Mouse (Mus musculus) yolk sac, embryonic 10.5 days (tissue): ENCODE data around the gene Dars.

Experiments
- DNase-seq: peaks from one replicate; pipeline ENCODE4 v3.0.0-alpha.2; 2017; ENCODE audit warnings: low spot score

Dars gene

DNA sequence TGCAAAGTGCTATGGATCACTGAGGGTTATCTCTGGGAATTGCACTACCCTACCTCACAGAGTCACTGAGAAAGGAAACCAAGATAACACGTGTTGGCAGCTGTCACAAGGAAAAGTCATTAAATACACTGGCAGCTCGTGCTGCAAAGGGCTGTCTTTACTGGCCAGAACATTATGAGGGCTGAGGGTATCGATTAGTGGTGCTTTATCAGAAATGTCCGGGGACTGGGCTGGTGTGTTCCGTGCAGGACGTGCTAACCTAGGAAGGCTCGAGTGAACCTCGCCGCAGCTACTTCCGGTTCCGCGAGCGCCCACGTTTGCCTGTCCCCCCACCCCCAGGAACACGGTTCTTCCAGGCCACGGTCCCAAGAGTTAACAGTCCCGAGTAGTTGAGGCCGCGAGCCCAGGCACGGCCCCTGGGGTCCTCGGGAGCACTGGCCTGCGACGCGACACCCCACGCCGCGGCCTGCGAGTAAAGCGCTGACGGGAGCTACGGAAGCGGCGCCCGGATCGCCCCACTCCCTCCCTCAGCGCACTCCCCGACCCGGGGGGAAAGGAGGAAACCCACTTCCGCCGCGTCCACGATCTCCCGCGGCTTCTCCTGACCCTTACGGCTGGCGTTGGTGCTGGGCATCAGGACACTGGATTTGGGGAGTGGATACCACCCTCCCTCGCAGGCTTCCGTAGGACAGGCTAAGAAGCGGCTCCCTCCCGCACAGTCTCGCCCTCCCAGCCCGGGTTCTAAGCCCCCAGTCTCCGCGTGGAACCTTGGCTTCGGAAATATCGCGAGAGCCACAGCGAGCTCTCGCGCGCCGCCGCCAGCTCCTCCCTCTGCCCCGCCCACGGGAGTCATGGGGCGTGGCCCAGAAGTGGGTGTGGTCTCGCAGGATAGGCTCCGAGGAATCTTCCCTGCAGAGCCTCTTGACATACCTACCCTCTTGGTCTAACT lies at the start of gene Dars:
Gene Dars, minus strand, starts transcription at position 785 of the 949 bp plus-strand sequence.
- peak; percentile 92 for DNase-seq

DNA sequence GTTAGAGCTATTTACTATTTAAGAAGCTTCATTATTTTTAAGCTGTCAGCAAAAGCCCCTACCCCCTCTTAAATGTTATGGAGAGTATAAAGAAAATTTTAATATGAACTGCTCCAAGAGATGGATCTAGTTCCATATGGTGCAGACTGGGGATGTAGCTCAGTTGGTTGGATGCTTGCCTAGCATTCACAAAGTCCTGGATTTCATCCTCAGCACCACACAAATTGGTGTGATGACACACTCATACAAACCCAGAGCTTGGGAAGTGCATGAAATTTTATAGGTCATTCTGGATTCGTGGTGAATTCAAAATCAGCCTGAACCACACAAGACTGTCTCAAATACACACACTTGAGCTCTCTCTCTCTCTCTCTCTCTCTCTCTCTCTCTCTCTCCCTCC lies 49.7 kb upstream of the Dars start:
- DNase-seq: no peak

DNA sequence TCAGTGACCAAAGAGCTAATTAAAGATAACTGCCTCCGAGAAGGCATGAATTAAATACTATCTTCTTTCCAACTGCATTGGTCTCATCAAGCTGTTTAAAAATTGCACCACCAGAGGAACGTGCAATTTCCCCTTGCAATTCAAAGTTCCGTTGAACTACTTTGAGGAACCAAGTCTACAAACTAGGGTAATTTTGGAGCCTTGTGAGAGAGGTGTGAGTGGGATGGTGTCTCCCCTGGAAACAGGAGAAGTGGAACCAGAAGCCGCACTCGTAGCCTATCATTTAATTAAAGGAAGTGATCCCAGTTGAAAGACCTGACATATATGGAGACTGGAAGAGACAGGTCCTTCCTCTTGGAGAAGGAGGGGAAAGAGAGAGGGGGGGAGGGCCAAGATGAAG lies 46.3 kb upstream of the Dars start:
- DNase-seq: no peak

DNA sequence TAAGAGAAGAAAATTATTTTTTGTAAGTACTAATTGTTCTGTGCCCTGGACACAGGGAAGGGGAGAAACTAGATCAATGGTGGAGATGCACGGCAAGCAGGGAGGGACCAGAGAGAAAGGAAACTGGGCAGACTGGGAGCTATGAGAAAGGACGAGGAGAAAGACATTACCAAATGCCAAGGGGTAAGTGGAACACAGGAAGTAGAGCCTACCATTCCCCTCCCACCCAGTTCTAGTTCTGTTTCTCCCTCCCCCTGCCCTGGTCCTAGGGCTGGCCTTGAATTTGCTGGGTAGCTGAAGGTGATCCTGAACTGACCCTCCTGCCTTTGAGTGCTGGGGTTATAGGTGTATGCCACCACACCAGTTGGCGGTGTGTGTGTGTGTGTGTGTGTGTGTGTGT lies 45.2 kb upstream of the Dars start:
- no peak for DNase-seq

DNA sequence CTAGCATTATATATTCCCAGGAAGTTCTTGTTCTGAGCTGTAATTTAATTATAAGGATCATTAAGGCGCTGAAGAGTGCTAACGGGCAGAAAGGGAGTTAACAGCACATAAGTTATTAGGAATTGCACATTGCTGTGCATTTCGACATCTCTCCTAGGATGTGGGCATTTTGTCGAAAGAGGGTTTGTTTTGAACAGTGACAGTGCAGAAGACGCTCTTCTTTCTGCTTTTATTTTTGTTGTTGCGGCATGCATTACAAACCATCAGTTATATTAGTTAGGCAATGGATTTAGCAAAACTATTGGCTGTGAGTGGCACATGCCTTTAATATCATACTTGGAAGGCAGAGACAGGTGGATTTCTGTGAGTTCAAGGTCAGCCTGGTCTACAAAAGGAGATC lies 43.6 kb upstream of the Dars start:
- DNase-seq: no peak

DNA sequence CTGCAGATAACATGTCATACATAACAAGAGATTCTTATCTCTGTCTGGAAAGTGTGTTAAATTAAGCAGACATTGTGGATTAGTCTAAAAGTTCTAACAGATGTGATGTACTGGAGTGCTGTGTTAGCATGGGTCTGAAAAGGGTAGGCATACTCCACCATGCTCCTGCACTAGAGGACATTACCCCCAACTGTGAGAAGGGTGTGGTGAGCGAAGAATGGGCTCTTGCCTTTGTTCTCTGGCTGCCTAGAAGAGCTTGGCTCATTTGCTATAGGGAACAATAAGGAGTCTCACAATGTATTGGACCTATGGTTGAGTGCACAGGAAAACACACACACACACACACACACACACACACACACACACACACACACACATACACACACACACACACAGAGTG lies 42.3 kb upstream of the Dars start:
- DNase-seq: no peak

DNA sequence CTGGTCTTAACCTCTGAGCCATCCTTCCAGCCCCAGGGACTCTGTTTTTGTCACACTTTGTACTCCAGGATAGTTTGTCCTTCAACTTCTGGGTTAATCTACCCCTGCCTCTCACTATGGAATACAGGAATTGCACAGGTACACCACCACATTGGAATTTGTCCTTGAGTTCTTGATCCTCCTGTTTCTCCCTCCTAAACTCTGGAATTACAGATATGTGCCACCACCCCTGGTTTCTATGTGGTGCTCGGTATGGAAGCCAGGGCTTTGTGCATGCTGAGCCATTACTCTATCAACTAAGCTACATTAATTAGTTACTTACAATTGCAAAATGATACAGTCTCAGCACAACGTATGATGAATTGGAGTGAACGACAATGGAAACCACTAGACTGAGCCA lies 41.8 kb upstream of the Dars start:
- DNase-seq: no peak

DNA sequence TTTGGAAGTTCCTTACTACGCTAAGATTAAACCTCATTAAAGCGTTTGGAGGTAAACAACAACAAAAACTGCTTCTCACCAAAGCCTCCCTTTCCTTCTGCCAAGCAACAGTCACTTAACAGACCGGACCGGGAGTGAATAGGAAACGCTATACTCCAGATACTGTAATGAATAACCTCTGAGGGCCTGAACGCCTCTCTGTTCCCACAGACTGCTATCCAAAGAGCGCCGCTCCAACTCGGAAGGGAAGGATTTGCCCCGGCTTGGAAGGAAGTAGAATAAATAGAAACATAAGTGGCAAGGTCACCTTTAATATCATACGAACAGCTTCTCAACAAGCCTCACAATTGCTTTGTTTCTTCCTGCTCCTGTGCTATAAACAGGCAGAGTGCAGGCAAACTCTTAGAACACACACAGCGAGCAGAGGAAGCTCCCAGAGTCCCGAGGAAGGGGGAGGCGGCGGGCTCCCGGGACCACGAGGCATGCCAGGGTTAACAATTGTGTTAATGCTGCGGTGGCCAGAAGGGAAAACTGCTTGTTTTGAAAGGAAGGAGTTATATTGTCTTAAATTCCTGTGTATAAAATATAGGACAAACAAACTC lies 39.8 kb upstream of the Dars start:
- DNase-seq: no peak

DNA sequence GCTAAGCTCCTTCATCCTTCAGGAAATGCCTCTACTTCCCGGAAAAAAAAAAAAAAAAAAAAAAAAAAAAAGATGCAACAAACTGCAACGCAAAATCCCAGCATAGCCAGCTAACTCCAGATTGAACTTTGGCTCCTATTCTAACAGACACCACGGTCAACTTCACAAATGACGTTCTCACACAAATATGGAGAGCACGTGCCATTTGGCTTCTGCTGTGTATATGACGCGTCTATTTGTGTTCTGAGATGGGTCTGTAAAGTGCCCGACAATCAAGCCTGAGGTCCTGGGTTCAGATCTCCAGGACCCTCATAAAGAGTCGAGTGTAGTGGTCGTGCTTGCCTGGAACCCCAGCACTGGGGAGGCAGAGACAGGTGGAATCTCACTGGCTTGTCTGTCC lies 39.1 kb upstream of the Dars start:
- no peak for DNase-seq

DNA sequence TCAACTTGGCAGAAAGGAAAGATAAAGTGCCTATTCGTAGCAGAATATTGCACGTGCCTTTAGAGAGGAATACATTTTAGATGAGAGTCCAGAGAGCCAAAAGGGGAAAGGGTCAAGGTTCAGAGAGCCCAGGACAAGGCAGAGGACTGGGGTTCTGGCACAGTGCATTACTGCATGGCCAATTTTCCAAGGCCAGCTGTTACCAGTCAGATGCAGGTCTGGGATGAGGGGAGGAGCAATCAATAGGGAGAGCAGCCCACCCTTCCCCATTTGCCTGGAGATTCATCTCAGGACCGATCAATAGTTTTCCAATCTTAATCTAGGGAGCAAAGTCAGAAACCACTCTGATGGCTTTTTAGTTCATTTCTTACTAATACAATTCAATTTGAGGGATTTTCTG lies 35.0 kb upstream of the Dars start:
- DNase-seq: no peak

DNA sequence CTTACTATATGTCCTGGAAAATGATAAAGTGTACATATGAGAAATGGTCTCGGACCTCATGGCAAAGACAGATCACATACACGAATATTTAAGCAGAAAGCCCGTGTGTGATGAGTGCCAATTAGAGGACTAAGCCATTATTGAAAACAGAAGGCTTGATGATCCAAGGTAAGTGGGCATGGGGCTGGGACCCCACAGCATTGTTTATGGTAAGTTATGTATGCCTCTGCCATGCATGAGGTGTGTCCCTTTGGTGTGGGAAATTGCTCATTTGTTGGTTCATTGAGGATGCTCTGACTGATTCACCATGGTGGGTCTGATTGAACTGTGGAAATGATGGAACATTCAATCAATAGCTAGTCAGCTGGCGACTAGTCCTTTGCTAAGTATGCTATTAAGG lies 34.0 kb upstream of the Dars start:
- no peak for DNase-seq

DNA sequence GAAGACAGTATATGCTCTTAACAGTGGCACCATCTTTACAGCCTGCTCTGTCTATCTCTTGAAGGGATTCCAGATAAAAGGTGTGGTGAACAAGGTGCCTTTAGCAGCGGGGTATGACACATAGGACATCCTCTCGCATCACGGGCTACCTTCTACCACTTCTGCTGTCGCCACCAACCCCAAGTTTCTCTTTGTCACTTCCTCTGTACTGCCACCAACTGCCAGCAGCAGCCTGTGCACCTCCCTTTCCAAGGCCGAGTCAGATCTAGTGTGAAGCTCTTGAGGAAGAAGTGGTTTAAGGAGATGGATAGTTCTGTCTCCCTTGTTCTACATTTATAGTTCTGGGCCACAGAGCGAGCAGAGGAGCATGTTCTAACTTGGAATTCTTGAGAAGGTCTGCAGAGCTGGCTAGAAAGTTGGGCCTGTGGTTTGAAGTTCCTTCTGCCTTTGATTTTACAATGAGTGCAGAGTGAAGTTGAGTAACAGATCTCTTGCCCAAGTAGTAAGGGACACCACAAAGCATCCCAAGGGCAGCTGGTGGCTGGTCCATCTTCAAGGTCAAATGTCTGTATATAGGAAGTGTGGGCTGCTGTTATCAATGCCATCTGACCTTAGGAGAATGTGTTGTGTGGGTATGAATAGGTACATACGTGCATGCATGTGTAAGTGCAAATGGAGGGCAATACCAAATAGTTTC lies 30.2 kb upstream of the Dars start:
- DNase-seq: no peak

DNA sequence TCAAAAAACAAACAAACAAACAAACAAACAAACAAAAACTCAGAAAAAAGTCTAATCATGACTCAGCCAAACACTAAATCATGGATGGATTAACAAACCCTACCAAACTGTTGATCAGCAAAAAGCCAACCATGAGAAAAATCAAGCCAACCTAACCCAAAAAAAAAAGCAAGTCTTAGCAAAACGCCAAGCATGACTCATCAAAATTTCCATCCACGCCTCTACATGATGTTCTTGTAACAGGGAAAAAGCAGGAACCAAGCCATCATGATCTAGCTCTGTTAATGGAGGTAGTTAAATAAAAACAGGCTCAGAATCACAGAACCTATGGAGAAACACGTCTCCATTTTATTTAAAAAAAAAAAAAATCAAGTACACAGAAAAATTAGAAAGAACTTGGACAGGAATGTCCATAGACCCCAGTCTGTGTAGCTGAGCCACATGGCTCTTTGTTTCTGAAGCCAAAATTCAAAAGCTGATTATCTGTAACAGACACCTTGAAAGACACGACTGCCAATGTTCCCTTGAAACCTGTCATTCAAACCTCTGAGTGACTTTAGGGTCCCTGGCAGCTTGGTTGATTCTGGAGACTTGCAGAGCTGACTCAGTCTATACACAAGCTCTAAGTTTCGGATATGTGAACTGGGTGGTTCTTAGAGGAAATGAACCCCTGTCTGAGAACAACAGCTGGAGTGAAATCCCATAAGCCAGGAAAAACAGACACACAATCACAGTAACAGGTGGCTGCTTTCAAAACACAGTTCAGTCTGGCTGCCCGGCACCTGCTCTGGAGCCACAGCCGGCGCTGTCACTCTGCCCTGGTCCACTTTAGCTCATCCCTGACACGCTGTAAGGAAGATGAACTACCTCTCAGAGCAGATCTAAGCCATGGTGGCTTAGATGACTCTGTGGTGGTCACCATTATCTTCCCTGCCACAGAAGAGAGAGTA lies 27.0 kb upstream of the Dars start:
- DNase-seq: no peak

DNA sequence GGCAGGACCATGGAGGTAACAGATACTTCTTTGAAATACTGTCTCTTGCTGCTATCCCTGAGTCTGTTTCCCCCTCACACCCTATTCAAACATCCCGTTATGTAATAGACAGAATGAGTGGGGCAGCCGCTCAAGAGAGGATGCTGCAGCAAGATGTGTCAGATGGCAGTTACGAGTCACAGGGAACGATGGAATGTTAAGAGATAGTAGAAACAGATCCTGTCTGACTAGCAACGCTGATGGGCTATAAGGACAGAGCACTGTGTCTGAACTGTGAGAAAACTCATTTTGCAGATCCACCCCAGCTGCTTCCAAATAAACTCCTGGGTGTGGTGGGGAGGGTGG lies 23.9 kb upstream of the Dars start:
- no peak for DNase-seq

DNA sequence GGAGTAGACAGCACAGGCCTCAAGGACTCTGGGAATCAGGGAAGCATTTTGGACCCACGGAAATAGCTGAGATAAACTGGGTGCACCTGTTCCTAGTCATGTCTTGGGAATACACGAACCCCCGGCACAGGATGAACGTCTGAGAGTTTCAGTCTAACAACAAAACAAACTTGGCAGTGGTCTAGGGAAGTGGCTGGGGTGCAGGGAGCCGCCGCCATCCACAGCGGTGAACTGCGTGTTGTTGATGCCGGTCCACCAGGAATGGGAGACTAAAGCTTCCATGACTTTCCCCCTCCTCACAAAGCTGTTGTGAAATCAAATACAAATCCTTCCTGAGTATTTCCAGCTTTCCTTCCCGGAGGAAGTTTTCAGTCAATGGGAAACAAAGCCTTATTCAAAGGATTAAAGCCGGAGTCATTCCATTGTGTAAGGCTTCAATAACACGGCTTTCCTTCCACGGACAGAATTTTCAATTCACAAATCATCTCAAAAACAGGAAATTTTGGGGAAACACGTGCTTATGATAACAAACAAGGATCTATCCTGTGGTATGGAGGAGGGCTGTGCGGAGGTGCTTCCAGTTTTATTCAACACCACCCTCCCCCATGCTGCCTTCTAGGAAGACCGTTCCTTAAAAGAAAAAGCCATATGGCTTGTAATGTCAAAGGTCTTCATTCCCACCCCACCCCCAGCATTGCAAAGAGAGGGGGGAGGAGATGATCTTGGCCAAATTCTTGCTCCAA lies 23.4 kb upstream of the Dars start:
- no peak for DNase-seq

DNA sequence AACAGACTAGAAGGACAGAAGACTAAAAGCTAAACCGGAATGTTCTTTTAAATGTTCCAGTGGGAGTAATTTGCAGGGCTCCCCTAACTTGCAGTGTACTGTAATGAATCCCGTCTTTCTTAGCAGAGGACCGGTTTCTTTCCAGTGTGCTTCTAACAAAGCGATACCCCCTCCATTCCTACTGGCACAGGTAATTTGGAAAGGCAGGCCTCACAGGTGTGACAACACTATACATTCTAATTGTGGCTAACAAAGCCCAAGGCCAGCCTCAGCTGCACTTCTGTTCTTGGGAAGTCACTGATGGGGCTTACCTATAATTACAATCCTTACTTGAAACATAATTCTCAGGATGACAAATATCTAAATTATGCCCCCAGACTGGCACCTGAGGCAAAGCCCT lies 22.4 kb upstream of the Dars start:
- DNase-seq: no peak

DNA sequence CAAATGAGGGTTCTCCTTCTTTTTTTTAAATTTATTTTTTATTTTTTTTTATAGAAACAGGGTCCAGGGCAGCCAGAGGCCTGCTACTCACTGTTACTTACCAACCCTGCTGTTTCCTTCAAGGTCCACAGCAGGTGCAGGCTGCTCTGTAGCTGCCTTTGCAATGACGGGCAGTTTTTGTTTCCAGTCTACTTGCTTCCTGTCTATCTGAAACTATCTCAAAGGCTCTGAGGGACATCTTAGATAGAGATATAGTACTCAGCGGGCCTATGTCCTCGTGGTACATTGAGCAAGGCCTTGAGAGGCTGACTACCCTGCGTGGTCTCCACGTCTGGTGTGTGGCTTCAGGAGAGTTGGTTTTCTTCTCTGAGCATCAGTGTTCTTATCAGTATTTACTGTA lies 21.4 kb upstream of the Dars start:
- no peak for DNase-seq

DNA sequence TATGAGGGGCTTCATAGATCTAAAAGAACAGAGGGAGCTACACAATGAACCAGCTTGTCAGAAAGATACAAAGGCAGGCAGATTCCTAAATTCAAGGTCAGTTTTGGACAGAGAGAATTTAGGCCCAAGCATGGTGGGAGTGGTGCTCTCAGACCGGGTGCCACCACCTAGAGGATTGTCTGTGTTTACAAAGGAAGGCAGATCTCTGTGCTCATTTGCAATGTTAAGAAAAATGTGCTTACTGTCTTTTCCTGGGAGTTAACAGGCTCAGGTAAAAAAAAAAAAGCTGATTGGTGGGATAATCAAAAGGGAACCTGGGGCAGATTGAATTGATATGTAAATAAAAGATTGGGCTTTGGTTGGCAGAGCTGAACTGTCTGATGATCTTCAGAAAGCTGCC lies 20.1 kb upstream of the Dars start:
- no peak for DNase-seq

DNA sequence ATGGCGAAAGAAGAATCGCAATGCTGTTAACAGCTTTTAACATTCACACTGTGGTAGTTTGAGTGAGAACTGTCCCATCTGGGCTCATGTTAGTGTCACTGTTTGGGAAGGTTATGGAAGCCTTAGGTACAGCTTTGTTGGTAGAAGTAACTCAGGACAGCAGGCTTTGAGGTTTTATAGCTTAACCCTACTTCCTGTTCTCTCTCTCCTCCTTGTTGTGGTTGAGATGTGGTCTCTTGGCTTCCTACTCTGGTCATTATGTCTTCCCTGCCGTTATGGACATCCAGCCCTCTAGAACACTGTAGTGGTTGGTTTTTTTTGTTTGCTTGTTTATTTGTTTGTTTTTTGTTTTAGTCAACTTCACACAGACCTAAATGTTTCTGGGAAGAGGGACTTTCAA lies 18.8 kb upstream of the Dars start:
- no peak for DNase-seq

DNA sequence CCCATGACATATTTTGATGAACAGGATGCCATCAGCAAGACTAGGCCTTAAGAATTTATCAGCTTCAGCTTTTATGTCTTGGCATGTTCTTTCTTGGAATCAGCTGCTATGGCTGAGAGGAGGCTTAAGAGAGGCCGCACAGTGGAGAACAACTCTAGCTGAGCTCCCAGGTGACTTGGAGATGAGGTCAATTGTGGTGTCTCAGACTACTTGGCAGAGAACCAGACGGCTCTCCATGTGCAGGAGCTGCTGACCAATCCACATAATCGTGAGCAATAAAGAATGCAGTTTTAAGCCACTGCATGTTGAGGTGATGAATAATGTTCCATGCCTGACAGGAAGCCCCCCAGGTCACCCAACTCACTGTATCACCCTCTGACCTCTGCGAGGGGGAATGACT lies 18.4 kb upstream of the Dars start:
- no peak for DNase-seq

DNA sequence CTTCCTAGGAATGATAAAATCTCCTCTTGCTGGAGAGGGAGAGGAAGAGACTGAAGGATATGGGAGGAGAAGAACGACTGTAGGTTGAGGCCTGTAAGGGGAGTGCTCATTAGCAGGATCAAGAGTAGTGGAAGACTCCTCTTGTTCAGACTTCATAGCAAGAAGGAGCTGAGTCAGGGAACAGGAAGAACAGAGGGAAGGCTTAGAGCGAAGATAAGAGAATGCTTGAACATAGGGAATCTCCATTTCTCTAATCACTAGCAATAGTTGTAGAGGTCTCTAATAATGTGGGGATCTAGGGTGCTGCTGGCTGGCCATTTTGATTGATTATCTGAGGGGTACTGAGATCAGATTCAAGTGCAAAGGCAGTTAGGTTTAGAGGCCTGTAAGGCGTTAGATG lies 7.8 kb upstream of the Dars start:
- DNase-seq: no peak

DNA sequence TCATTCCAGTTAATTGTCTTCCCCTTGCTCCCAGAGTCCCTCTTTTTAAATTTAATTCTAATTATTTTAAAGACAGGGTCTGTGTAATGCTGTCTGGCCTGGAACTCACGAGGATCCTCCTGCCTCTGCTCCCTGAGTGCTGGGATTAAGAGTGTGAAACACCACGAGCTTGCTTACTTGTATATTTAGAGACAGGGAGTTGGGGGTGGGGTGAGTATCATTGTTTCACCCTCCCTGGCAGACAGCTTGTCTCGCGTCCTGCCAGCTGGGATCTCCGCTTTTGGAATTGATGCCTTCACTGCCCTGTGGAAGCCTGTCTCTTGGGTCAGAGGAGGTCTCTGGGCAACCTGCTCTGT lies 343 bp upstream of the Dars start:
- DNase-seq: no peak
